Mouse (Mus musculus) midbrain, embryonic 10.5 days (tissue): Measurements from ENCODE around the gene Olfr1396. TPM values are rescaled to one million over a fixed set of nuclear protein-coding genes. Genes with fewer than 3 reads are reported as not detected.
"Not testable (repeated sequence)": the region's sequence is repeated elsewhere in the genome, so short reads cannot be mapped to it uniquely, and the experiment has no call there.

Source experiments
- DNase-seq: peaks from one replicate; pipeline ENCODE4 v3.0.0-alpha.2; 2017; ENCODE audit warnings: low spot score
- H3K27ac ChIP-seq: fragments of 300-500 bp; sonication (generic); replicated peaks from 2 replicates; pipeline ENCODE4 v1.5.1; 2016; ENCODE audit warnings: mild to moderate bottlenecking
- H3K27me3 ChIP-seq: fragments of 300-500 bp; sonication (generic); 2 replicates; pipeline ENCODE4 v1.6.1; 2016; ENCODE audit warnings: low read depth, mild to moderate bottlenecking; ENCODE audit not compliant: poor library complexity, severe bottlenecking
- H3K36me3 ChIP-seq: fragments of 300-500 bp; sonication (generic); 2 replicates; pipeline ENCODE4 v1.6.1; 2016; ENCODE audit warnings: mild to moderate bottlenecking, moderate library complexity
- H3K4me1 ChIP-seq: fragments of 300-500 bp; sonication (generic); 2 replicates; pipeline ENCODE4 v1.6.1; 2016
- H3K4me3 ChIP-seq: fragments of 300-500 bp; sonication (generic); 2 replicates; pipeline ENCODE4 v1.5.1; 2016; ENCODE audit warnings: mild to moderate bottlenecking, moderate library complexity
- H3K9me3 ChIP-seq: fragments of 300-500 bp; sonication (generic); replicated peaks from 2 replicates; pipeline ENCODE4 v1.6.1; 2016; ENCODE audit warnings: mild to moderate bottlenecking
- WGBS: fragments of 180-500 bp; shearing (Covaris S2); methylation state at CpG from one replicate; pipeline ENCODE4 v1.1.7; 2016; 5-methylcytosine and 5-hydroxymethylcytosine counted together
- polyA plus RNA-seq: library from polyadenylated mRNA; unstranded; fragments of >200 nt; fragmentation: Nextera tagmentation; extraction: Ambion mirVana; gene quantifications from 2 replicates; pipeline ENCODE4 v1.2.1, GENCODE M21; 2016

Olfr1396 gene
- polyA plus RNA-seq, 1 experiment from 2014 or later = not detected

- WGBS = 85% methylated on average over 5 of the region's 5 CpGs
- H3K4me3 ChIP-seq, H3K27ac ChIP-seq, H3K36me3 ChIP-seq, H3K4me1 ChIP-seq, H3K9me3 ChIP-seq, DNase-seq, H3K27me3 ChIP-seq: not testable (repeated sequence)
Measured at GRCm38 (mm10) chr11:49063713-49064469, 50.8 kb downstream of the Olfr1396 start, which contains the start of gene Tgtp2. Tgtp2 (minus strand) TSS chr11:49064206.

- not testable (repeated sequence) for DNase-seq, H3K4me1 ChIP-seq, H3K9me3 ChIP-seq, H3K36me3 ChIP-seq, H3K27ac ChIP-seq, H3K4me3 ChIP-seq, H3K27me3 ChIP-seq
- WGBS = 88% methylated on average over 2 of the region's 2 CpGs
Measured at GRCm38 (mm10) chr11:49061865-49062264, 52.8 kb downstream of the Olfr1396 start.

- H3K4me1 ChIP-seq, DNase-seq, H3K9me3 ChIP-seq, H3K36me3 ChIP-seq, H3K4me3 ChIP-seq, H3K27me3 ChIP-seq, H3K27ac ChIP-seq: not testable (repeated sequence)
- WGBS = 88% methylated on average over 2 of the region's 3 CpGs
Measured at GRCm38 (mm10) chr11:49060061-49060460, 54.6 kb downstream of the Olfr1396 start.

Other genes with a start within 250 kb of the Olfr1396 start
- gene Irgm1, start 243.2 kb downstream of the Olfr1396 start, polyA plus RNA-seq = 1.2 and 1.6 TPM in 2 replicates
- 0.07 and 0.16 TPM in 2 replicates for gene Gm5431, start 212.7 kb downstream of the Olfr1396 start, polyA plus RNA-seq
- 2.1 and 2.6 TPM in 2 replicates for gene Psme2b, start 168.7 kb downstream of the Olfr1396 start, polyA plus RNA-seq
- gene Olfr56, start 136.0 kb downstream of the Olfr1396 start, polyA plus RNA-seq = not detected in 2 replicates
- gene 9930111J21Rik1, start 135.5 kb downstream of the Olfr1396 start, polyA plus RNA-seq = 0.28 and 0.34 TPM in 2 replicates
- gene Gm12185, start 122.6 kb downstream of the Olfr1396 start, polyA plus RNA-seq = not detected in 2 replicates
- gene Tgtp1, start 120.7 kb downstream of the Olfr1396 start, polyA plus RNA-seq = not detected in 2 replicates
- 0.17 and 0.21 TPM in 2 replicates for gene 9930111J21Rik2, start 63.6 kb downstream of the Olfr1396 start, polyA plus RNA-seq
- gene Tgtp2, start 50.7 kb downstream of the Olfr1396 start, polyA plus RNA-seq = not detected in 2 replicates
- gene Ifi47, start 38.3 kb downstream of the Olfr1396 start, polyA plus RNA-seq = 0.14 and 0.25 TPM in 2 replicates
- gene Olfr1395, start 27.4 kb upstream of the Olfr1396 start, polyA plus RNA-seq = not detected in 2 replicates
- not detected in 2 replicates for gene Olfr1394, start 39.5 kb upstream of the Olfr1396 start, polyA plus RNA-seq
- 0.11 TPM in 1 of 2 replicates, not detected in the other for gene Btnl9, start 72.3 kb upstream of the Olfr1396 start, polyA plus RNA-seq
- 42.3 and 51.5 TPM in 2 replicates for gene Zfp62, start 88.4 kb upstream of the Olfr1396 start, polyA plus RNA-seq
- gene Mgat1, start 129.3 kb upstream of the Olfr1396 start, polyA plus RNA-seq = 41.2 and 42.2 TPM in 2 replicates
- gene Olfr1393, start 163.4 kb upstream of the Olfr1396 start, polyA plus RNA-seq = 0.04 TPM in 1 of 2 replicates, not detected in the other
- 0.04 and 0.07 TPM in 2 replicates for gene Olfr1392, start 170.4 kb upstream of the Olfr1396 start, polyA plus RNA-seq
- not detected in 2 replicates for gene Olfr10, start 189.9 kb upstream of the Olfr1396 start, polyA plus RNA-seq
- gene Olfr1391, start 207.9 kb upstream of the Olfr1396 start, polyA plus RNA-seq = not detected in 2 replicates
- gene Olfr1390, start 220.3 kb upstream of the Olfr1396 start, polyA plus RNA-seq = not detected in 2 replicates